Mouse (Mus musculus) heart, postnatal 10 days (tissue): Measurements from ENCODE around the gene D330045A20Rik. TPM values are rescaled to one million over a fixed set of nuclear protein-coding genes. Genes with fewer than 3 reads are reported as not detected.
"Not testable (repeated sequence)": the region's sequence is repeated elsewhere in the genome, so short reads cannot be mapped to it uniquely, and the experiment has no call there.

ENCODE experiments used
- DNase-seq, 2 experiments: peaks; one replicate each; pipeline ENCODE4 v3.0.0; 2021
- intact Hi-C: fragments of 180-260 bp; cut with DNase I; formaldehyde crosslinking; loops from one replicate; pipeline ENCODE4 v1.15.1; 2025
- total RNA-seq, 2 experiments: library from RNA; stranded (reverse); gene quantifications; 2 replicates each; pipeline ENCODE4 v1.2.3; 2021

The D330045A20Rik gene
- under 1 TPM; 0.17 to 0.22 TPM for total RNA-seq

DNA sequence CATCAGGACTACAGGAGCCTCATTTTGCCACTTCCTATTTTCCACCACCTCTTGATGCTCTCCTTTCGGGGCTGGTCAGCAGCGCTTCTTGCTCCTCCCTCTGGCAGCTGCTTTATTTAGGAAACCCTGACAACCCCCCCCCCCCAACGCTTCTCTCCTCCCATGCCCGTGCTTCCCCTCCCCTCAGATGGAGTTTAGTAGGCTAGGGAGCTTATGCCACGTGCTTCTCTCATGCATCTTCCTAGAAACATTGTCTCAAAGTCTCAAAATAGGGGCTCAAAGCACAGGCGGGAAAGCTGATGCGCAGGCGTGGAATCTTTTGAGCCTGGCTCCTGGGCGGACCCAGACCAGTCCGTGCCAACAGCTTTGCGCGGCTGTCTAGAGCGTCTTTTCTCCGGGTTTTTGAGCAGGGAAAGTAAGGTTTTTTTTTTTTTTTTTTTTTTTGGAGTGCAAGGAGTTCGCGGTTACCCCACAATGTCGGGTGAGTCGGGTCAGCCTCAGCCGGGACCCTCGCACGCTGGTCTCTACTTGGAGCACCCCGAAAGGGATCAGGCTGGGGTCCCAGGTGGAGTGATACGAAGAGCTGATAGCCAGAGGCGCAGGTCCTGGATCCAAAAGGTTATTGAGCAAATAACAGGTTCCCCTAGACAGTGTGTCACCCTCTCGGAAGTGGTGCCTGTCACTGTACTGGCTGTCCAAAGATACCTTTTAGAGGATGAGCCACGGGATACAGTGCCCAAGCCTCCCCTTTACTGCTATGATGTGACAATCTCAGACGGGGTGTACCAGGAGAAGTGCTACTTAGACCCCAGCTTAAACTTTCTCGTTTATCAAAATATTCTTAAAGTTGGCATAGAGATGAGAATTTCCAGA lies at the start of gene D330045A20Rik:
Gene D330045A20Rik, plus strand, starts transcription at position 346 of the 873 bp plus-strand sequence.
- peak; percentile 28 to 33 for DNase-seq
- intact Hi-C loops: no loop called here

DNA sequence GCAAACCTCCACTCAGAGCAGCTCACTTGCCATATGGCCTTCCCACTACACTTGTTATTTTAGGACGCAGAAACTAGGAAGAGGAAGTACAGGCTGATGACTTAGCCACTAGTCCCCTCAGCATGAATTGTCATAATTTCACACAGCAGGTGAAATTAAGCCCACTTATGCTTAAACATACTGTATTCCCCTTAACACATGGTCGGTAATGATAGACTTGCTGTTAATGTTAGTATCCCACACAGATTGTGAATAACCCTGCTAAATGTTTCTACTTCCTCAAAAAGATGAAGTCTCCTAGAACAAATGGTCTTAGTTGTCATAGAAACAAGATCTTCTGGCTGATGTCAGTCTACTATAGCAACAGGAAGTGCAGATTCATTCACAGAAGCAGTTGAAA lies 47.6 kb upstream of the D330045A20Rik start:
- DNase-seq: no peak
- intact Hi-C loops: no loop called here

DNA sequence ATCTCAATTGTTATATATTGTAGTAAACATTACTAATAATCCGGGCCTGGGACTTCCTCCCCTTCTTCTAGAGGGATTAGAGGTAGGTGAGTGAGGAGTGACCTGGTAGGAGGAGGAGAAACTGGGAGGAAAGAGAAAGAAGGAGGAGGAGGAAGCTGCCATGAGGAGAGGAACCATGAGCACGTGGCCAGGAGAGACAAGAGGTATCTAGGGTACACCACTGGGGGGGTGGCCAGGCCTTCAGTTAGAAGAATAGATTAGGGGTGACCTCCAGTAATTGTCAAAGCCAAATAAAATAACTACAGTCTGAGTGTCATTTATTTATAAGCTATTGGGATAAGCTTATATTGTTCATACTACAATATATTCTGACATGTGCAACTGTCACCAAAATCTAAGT lies 45.0 kb upstream of the D330045A20Rik start:
- intact Hi-C loops: no loop called here
- no peak for DNase-seq

DNA sequence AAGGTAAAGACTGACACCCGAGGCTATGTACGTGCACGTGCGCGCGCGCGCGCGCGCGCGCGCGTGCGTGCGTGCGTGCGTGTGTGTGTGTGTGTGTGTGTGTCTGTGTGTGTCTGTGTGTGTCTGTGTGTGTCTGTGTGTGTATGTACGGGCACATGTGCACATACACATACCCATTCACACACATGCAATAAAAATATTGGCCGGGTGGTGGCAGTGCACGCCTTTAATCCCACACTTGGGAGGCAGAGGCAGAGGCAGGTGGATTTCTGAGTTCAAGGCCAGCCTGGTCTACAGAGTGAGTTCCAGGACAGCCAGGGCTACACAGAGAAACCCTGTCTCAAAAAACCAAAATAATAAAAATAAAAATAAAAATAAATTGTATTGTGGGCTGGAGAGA lies 39.1 kb upstream of the D330045A20Rik start:
- intact Hi-C loops, DNase-seq: not testable (repeated sequence)

DNA sequence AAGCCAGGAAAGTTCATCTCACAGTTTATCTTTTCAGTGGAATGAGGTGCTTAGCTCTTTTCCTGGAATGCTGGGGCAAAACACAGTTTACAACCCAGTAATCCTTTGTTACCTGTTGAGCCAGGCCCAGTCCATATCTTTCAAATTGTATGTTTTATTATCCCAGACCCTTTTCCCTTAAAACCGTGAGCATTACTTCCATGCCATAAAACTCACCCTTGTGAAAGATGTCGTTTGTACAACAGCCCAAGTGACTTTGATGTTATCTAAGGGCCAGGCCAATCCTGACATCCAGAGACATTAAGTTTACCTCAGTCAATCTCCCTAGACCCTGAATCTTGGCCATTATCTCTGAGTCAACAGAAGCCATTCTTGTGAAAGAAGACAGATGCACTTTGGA lies 23.4 kb upstream of the D330045A20Rik start:
- no peak for DNase-seq
- intact Hi-C loops: no loop called here

DNA sequence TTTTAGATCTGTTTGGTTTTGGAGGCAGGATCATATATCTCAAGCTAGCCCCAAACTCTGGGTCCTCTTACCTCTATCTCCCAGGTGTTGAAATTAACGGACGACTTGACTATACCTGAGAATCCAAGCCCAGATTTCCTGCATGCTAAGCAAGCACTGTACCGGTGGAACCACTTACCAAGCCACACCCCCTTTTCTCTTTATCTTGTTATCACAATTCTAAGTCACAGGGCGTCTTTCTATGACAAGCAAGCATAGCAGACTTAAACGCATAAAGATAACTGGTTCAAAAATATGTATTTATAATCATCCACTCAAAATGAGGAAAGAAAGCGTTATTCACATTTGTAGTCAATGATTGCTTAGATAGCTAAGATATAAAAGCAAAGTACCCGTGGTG lies 1.9 kb downstream of the D330045A20Rik start:
- no peak for DNase-seq
- intact Hi-C loops: no loop called here

DNA sequence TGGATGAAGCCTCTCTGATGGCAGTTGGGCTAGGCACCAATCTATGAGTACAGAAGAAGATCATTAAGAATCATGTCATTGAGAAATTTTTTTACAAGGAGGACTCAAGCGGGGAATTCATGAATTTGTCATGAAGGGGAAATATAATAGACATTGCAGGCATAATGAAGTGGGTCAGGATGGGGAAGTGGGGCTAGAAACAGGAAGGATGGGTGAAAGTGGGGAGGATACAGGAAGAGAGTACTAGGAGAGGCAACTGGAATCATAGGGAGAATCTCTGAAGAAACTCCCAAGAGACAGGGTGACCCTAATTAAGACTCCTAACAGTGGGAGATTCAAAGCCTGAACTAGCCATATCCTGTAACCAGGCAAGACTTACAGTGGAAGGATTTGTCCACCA lies 4.8 kb downstream of the D330045A20Rik start:
- DNase-seq: no peak
- intact Hi-C loops: no loop called here

DNA sequence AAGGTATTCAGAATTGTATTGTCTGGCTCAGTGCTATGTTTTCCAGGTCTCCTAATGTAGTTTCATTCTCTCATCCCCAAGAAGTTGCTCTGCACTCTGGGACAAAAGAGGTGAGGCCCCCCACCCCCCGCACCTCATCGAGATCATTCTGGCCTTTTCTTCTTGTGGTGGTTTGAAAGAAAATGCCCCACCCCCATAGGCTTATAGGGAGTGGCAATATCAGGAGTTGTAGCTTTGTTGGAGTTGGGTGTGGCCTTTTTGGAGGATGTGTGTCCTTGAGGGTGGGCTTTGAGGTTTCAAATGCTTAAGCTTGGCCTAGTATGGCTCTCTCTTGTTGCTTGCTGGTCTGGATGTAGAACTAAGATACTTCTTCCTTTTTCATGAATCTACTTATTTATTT lies 36.0 kb downstream of the D330045A20Rik start:
- intact Hi-C loops: no loop called here
- no peak for DNase-seq

DNA sequence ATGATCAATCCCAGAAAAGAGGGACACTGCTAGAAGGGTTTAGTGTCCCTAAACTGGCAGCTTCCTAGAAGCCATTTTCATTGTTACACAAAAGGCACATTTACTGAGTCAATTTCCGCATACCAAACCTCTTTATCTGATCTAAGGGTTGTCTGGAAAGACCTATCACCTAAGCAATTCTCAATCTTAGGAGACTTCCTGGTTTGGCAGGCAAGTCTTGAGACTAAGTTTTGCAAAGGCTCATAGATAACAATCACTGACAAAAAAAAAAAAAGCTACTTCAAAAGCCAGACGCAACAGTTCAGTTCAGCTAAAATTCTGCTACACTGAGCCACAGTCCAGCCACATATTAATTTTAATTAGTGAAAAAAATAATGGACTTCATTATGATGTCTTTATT lies 39.1 kb downstream of the D330045A20Rik start:
- intact Hi-C loops: no loop called here
- DNase-seq: no peak

DNA sequence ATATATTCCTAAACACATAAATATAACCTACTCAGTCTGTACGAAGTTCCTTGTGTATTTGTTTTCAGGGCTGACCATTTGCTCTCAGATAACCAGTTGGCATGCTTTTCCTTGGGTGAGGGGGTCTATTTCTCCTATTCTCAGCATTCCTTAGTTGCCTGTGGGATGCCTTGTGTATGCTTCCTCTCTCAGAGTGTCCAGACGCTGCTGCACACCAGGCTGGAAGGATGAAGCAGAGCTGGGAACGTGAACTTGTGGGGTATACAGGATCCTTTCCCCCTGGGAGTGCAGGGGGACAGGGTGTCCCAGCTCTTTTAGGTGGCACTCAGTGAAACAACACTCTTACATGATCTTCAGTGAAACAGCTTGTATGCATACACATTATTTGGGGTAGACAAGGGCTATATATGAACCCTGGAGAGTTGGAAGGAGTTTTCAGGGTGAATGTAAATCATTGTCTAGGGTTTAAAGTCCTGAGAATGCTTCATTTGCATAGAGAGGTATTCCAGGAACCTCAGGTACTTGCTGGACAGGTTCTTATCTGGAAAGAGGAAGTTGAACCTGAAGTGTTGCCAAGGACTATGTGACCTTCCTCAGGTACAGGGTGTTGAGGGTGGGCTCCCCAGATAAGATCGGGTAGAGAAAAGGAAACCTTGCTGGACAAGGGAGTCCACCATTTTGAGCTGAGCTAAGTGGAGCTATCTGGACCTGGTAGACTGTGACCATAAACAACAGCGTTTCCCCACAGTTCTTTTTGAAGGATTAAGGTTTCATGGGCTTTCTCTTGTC lies 44.3 kb downstream of the D330045A20Rik start:
- no peak for DNase-seq
- intact Hi-C loops: no loop called here

DNA sequence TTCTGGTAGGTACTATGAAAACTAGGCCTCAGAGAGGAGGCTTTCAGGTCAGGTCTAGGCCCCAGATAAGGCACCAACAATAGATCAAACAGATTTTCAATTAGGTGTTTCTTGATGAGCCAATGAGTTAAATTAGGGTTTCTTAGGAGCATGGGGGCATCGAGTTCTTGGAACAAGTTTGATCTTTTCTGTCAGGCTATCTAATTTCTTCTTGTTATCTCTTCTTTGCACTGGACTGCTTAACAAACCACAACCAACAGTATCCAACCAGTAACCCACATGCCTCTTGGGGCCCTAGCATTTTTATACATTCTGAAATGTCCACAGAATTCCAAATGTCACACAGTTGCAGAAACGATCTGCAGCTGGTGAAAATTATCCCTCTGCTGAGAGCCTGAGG lies 45.6 kb downstream of the D330045A20Rik start:
- intact Hi-C loops: no loop called here
- no peak for DNase-seq

DNA sequence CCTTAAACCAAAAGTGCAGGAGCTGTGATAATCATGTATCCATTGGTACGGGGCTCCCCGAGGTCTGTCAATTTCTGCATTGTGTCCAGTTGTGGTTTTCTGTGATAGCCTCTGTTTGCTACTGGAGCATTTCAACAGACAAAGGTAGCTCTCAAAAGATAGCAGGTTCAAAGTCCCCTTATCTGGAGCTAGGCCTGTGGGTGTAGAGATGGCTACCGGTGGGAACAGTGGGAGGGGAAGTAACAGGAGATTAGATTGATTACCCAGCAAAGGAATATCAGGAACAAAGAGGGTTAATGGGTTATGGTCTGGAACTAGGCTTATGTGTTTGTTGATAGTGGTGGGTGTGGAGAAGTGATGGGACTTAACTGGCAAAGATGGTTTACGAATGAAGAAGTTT lies 46.8 kb downstream of the D330045A20Rik start:
- no peak for DNase-seq
- intact Hi-C loops: no loop called here

DNA sequence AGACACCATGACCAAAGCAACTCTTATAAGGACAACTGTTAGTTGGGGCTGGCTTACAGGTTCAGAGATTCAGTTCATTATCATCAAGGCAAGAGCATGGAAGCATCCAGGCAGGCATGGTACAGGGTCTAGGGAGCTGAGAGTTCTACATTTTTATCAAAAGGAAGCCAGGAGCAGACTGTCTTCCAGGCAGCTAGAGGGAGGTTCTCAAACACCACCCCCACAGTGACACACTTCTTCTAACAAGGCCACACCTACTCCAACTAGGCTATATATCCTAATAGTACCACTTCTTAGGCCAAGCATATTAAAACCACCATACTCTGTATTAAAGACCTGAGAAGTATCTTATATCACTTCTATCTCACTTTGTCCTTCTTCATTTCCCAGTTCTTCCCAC lies 49.5 kb downstream of the D330045A20Rik start:
- DNase-seq: no peak
- intact Hi-C loops: no loop called here

DNA sequence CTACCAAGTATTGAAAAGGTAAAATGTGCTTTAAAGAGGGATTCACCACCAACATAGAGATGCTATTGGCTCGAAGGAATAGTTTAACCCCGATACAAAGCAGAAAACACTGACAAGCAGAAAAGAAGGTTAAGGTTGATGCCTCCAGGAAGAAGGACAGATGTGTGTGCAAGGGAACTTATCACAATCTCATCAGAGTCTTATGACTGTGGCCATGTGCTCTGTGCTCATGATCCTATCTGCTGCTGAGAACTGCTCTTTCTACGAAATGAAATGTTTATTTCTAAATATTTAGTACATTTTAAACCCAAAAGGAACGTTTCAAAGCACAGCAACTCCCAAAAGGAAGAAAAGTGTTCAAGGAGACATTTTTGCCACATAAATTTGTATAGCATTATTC lies 52.1 kb downstream of the D330045A20Rik start:
- DNase-seq: no peak

DNA sequence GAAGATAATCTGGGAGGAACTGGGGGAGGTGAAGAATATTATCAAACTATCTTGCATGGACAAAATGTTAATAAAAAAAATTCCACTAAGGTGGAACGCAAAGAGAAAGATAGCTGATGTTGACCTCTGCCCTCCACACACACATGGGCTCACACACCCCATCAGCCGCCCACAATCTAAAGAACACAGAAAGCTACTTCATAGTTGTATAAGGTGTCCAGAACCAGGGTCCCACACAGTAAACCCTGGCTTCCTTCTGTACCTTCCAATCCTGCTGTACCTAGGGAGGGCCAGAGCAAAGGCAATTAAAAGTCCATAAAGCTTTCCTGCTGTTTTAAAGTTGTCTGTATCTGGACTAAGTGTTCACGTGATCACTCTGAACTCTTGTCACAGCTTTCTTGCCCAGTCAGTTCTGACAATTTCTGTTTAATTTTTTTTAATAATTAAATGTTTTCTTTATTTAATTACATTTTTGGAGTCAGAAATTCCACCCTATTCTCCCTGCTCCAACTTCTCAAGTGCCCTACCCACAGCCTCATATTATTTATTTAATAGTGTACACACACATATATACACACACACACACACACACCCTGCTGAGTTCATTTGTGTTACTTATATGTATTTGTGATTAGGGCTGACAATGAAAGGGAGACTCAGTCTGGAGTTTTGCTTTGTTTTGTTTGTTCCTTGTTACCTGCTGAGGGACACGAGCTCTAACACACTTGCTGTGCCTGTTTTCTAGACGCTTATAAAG lies 57.7 kb downstream of the D330045A20Rik start:
- intact Hi-C loops: no loop called here
- no peak for DNase-seq

More for the DNA sequence above, 52.1 kb downstream of the D330045A20Rik start:
- intact Hi-C loops: no loop called here

DNA sequence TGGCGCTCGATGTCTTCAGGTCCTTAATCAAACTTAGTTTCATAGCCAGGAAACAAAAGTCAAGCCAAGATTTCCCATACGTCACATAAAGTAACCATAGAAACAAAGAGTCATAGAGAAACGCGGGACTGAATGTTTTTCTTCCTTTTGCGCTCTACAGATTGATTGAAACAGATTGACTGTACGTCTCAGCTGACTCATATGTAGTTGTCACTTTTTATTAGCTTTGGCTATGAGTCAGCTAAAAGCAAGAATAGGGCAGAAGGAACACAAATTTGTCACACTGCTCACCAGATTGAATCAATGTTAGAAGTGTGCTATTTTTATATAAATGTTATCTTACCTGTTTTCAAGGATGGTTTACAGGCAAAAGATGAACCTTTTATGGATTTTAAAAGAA lies 63.6 kb downstream of the D330045A20Rik start:
- DNase-seq: no peak
- intact Hi-C loops: no loop called here

DNA sequence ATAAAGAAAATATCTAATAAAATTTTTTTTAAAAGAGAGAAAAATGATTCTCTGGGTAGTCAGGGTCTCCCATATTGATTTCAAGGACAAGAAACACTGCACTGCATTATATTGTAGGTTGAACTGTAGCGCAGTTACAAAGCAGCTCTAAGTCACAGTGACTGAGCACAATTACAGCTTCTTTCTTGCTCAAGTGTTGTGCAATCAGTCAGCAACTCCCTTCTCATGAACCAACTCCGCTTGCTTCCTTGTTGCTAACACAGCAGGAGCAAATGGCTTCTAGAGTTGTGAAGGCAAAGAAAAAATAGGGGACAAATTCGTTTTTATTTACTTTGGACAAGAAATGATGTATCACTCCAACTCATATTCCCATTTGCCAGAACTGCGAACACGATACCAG lies 70.3 kb downstream of the D330045A20Rik start:
- intact Hi-C loops: no loop called here
- no peak for DNase-seq

DNA sequence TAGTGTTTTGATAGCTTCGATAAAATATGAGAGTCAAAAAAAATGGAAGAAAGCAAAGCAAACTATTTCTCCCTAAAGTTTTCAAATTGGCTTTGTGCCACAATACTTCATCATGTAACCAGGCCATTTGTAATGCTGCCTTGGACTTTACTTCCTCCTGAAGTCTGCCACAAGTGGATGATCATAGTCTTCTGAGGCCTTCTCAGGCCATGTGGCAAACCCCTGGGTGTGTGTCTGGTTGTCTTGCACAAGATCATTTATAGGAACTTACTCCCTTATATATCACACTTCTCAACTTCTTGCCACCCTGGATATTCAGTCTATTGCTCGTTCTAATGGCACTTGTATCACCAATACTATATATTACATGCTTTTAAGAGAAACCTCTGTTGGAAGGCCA lies 71.9 kb downstream of the D330045A20Rik start:
- intact Hi-C loops: no loop called here
- DNase-seq: no peak

DNA sequence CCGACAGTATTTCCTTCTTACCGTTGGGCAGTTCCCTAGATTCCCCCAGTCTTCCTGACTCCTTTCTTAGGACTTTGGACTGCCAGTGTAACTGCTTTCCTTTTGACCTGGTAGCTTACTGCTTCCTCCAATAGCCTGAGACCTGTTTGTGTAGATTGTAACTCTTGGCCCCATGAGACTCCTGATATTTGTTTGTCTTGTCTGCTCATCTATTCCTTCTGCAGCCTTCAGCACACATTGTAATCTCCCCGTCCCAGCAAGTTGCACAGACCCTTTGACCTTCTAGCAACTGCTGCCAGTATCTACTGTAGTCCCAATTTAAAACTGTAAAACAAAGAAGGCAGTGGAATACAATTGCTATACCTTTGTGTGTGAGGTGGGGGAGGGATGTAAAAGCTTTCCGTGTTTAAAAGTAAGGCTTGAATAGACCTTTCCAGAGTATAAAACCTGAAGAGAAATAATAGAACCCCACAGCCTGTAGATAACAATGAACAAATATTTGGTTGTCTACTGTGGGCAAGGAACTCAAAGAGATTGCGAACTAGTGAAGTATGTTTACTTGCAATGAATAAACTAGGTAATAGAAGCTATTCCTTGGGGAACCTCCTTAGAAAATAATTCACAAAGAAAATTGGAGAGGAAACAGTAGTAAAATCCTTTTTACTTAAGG lies 82.2 kb downstream of the D330045A20Rik start:
- intact Hi-C loops: no loop called here

DNA sequence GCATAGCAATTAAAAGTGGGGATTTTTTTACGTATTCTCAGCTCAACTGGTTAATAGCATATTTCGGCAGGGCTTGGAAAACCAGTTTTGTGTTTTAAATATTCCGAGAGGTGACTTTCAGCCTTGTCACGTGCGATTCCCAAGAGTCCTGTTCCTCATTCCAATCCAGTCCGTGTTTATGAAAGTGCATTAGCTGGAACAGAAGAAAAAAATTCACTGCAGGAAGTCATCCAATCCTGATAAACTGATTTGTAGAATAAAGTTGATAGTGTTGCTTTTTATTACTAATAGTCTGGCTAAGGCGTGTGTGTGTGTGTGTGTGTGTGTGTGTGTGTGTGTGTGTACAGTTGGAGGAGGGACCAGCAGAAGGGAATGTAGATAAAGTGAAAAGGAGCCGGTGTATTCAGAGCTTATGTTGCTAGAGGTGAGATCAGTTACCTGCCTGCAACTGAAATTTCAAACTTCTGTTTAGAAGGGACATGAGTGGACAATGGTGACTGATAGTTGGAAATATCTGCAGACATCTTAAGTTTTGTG lies 82.8 kb downstream of the D330045A20Rik start, which contains the start of gene Rnf128:
Gene Rnf128, plus strand, starts transcription at position 392 of the 537 bp plus-strand sequence.
- no peak for DNase-seq
- intact Hi-C loops: no loop called here

More for the DNA sequence above, 82.2 kb downstream of the D330045A20Rik start:
- DNase-seq: no peak
